Mouse (Mus musculus) kidney, adult 8-10 months (tissue): ENCODE measurements around the gene Fmn2.

Experiments
- DNase-seq, 2 experiments: peaks; one replicate each; pipeline ENCODE4 v3.0.0; 2022

Fmn2 gene

GRCm38 (mm10) chr1:174501661-174502030, at the start of gene Fmn2:
Fmn2 (plus strand) TSS chr1:174501825.
- no peak for DNase-seq

- DNase-seq: no peak
Observed at GRCm38 (mm10) chr1:174455100-174455499, 46.5 kb upstream of the Fmn2 start.

GRCm38 (mm10) chr1:174465385-174465784, 36.2 kb upstream of the Fmn2 start:
- DNase-seq: no peak

- no peak for DNase-seq
Observed at GRCm38 (mm10) chr1:174466240-174466639, 35.4 kb upstream of the Fmn2 start.

GRCm38 (mm10) chr1:174469736-174470135, 31.9 kb upstream of the Fmn2 start:
- peak in 1 of 2 experiments; percentile 16 for DNase-seq

GRCm38 (mm10) chr1:174482567-174482966, 19.1 kb upstream of the Fmn2 start:
- DNase-seq: no peak

GRCm38 (mm10) chr1:174500064-174500463, 1.6 kb upstream of the Fmn2 start:
- DNase-seq: no peak

GRCm38 (mm10) chr1:174501011-174501410, 614 bp upstream of the Fmn2 start:
- DNase-seq: no peak

GRCm38 (mm10) chr1:174502031-174502845, 613 bp downstream of the Fmn2 start:
- DNase-seq: no peak

GRCm38 (mm10) chr1:174502846-174503745, 1.5 kb downstream of the Fmn2 start:
- DNase-seq: no peak

GRCm38 (mm10) chr1:174508571-174509110, 7.0 kb downstream of the Fmn2 start:
- DNase-seq: no peak

- DNase-seq: no peak
Observed at GRCm38 (mm10) chr1:174513419-174513818, 11.8 kb downstream of the Fmn2 start.

- no peak for DNase-seq
Observed at GRCm38 (mm10) chr1:174521976-174522770, 20.5 kb downstream of the Fmn2 start.

GRCm38 (mm10) chr1:174522809-174523511, 21.3 kb downstream of the Fmn2 start:
- no peak for DNase-seq

GRCm38 (mm10) chr1:174523512-174523828, 21.8 kb downstream of the Fmn2 start:
- DNase-seq: no peak

GRCm38 (mm10) chr1:174536742-174537453, 35.3 kb downstream of the Fmn2 start:
- DNase-seq: no peak

- no peak for DNase-seq
Observed at GRCm38 (mm10) chr1:174537491-174537890, 35.9 kb downstream of the Fmn2 start.

- no peak for DNase-seq
Observed at GRCm38 (mm10) chr1:174548291-174548690, 46.7 kb downstream of the Fmn2 start.

GRCm38 (mm10) chr1:174553272-174554007, 51.8 kb downstream of the Fmn2 start:
- peak; percentile 4 to 26 for DNase-seq

- no peak for DNase-seq
Observed at GRCm38 (mm10) chr1:174555412-174555811, 53.8 kb downstream of the Fmn2 start.

GRCm38 (mm10) chr1:174557211-174557610, 55.6 kb downstream of the Fmn2 start:
- no peak for DNase-seq
